Mouse (Mus musculus): Measurements from ENCODE around the gene Gfm2. TPM values are rescaled to one million over a fixed set of nuclear protein-coding genes. Genes with fewer than 3 reads are reported as not detected.

Gene Gfm2
- total RNA-seq, 1 experiment: 70.6 TPM

DNA sequence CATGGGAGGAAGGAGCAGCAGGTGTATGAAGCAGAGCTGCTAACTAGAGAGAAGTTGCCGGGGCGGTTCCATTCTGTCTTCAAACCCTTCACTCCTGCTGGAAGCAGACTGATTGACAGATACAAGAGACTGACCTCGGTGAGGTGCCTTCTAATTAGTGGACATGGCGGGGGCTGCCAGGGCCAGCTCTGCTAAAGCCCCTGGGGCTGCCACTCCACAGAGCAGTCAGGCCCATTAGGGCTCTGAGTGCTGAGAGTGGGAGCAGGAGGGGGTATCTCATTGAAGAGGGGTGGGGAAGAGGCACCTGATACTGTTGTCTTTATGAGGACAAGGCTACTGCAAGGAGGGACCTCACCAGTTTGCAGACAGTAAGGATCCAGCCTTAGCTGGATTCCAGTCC lies 77.8 kb downstream of the Gfm2 start:
- no peaks in the 10 kb centered on the region for H3K36me3 ChIP-seq (ENCODE audit: control insufficient read depth, insufficient read depth, low read length, poor library complexity, severe bottlenecking)
- in situ Hi-C loops (cut with MboI; ENCODE audit: low sequenced_read_pairs in 2 of 2, unreplicated experiment in 2 of 2): no loop called here
- no peak overlapping the region; the same call in 1 of the 2 replicates for H3K27ac ChIP-seq (ENCODE audit: insufficient read depth, low read depth, low read length, poor library complexity, severe bottlenecking)
- H3K4me1 ChIP-seq (ENCODE audit: control insufficient read depth in 2 of 2, insufficient read depth in 2 of 2, low read length in 2 of 2, poor library complexity in 1 of 2): peaks cover 3 to 7% of the 10 kb centered on the region in 2 experiments; a peak in 2 of 4 replicates
- no peaks in the 10 kb centered on the region for H3K9me3 ChIP-seq (ENCODE audit: control insufficient read depth, insufficient read depth, low read depth, low read length)
- no peak overlapping the region for H3K4me3 ChIP-seq (ENCODE audit: insufficient read depth in 1 of 2, low read depth in 1 of 2, low read length in 2 of 2, poor library complexity in 1 of 2, severe bottlenecking in 1 of 2)
- DNase-seq (ENCODE audit: low read depth, low spot score): no peak
- no peak overlapping the region for H3K9ac ChIP-seq (ENCODE audit: insufficient read depth, low read depth, low read length, poor library complexity, severe bottlenecking)
- no peak for TF ChIP-seq ZNF384 (IDR thresholded peaks at IDR 0.05; ENCODE audit: low read depth, low read length)
- no peak for TF ChIP-seq HCFC1 (IDR thresholded peaks at IDR 0.05; ENCODE audit: borderline replicate concordance, insufficient read depth, low read length)
- TF ChIP-seq CHD2 (IDR thresholded peaks at IDR 0.05; ENCODE audit: low read depth, low read length): no peak
- no peak for TF ChIP-seq MAFK (IDR thresholded peaks at IDR 0.05; ENCODE audit: insufficient read depth, low read depth, low read length)
- TF ChIP-seq ZC3H11A (IDR thresholded peaks at IDR 0.05; ENCODE audit: borderline replicate concordance, low read depth, low read length): no peak

DNA sequence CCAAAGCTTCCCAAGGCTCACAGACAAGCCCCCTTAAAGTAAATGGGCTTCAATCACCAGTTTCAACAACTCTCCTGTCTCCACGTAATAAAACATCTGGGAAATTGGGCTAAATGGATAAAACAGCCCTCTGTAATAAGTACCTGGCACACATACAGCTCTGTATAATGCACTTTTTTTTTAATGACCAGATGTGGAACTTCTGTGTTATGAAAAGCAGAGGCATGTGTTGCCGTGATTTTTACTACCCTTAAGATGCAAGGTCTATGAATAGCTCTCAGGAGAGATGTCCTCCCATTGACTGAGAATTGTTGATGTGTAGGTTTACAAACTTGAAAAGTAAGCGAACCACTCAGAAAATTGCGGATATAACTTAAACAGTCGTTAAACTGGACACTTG lies 78.5 kb downstream of the Gfm2 start:
- TF ChIP-seq ZNF384 (IDR thresholded peaks at IDR 0.05; ENCODE audit: low read depth, low read length) (no peak), HCFC1 (IDR thresholded peaks at IDR 0.05; ENCODE audit: borderline replicate concordance, insufficient read depth, low read length) (no peak), MAFK (IDR thresholded peaks at IDR 0.05; ENCODE audit: insufficient read depth, low read depth, low read length) (no peak), ZC3H11A (IDR thresholded peaks at IDR 0.05; ENCODE audit: borderline replicate concordance, low read depth, low read length) (no peak), CHD2 (IDR thresholded peaks at IDR 0.05; ENCODE audit: low read depth, low read length) (no peak)
- no peak overlapping the region for H3K27ac ChIP-seq (ENCODE audit: insufficient read depth, low read depth, low read length, poor library complexity, severe bottlenecking)

DNA sequence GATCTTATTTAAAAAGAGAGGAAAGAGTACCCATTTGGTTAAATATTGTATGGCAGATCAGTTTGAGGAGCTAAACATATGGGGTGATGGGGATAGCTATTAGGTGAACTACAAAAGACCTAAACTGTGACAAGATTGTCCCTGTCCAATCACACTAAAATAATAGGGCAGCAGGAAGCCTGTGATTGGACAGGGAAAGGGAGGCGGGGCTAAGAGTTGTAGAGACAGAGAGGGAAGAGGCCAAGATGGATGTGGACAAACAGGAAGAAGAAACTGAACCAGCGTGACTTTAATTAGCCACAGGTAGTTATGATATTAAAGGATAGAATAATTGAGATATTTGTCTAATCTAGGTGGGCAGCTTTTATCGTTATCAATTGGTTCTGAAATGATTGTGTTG lies 82.3 kb downstream of the Gfm2 start:
- in situ Hi-C loops (cut with MboI; ENCODE audit: low sequenced_read_pairs in 2 of 2, unreplicated experiment in 2 of 2): no loop called here
- H3K9ac ChIP-seq (ENCODE audit: insufficient read depth, low read depth, low read length, poor library complexity, severe bottlenecking): no peak overlapping the region

More for the DNA sequence above, 78.5 kb downstream of the Gfm2 start:
- no peak for DNase-seq (ENCODE audit: low read depth, low spot score)
- in situ Hi-C loops (cut with MboI; ENCODE audit: low sequenced_read_pairs in 2 of 2, unreplicated experiment in 2 of 2): no loop called here
- H3K9me3 ChIP-seq (ENCODE audit: control insufficient read depth, insufficient read depth, low read depth, low read length): no peaks in the 10 kb centered on the region
- no peak overlapping the region for H3K9ac ChIP-seq (ENCODE audit: insufficient read depth, low read depth, low read length, poor library complexity, severe bottlenecking)
- peaks cover 3 to 7% of the 10 kb centered on the region in 2 experiments; a peak in 2 of 4 replicates for H3K4me1 ChIP-seq (ENCODE audit: control insufficient read depth in 2 of 2, insufficient read depth in 2 of 2, low read length in 2 of 2, poor library complexity in 1 of 2)
- H3K4me3 ChIP-seq (ENCODE audit: insufficient read depth in 1 of 2, low read depth in 1 of 2, low read length in 2 of 2, poor library complexity in 1 of 2, severe bottlenecking in 1 of 2): no peak overlapping the region
- H3K36me3 ChIP-seq (ENCODE audit: control insufficient read depth, insufficient read depth, low read length, poor library complexity, severe bottlenecking): no peaks in the 10 kb centered on the region

DNA sequence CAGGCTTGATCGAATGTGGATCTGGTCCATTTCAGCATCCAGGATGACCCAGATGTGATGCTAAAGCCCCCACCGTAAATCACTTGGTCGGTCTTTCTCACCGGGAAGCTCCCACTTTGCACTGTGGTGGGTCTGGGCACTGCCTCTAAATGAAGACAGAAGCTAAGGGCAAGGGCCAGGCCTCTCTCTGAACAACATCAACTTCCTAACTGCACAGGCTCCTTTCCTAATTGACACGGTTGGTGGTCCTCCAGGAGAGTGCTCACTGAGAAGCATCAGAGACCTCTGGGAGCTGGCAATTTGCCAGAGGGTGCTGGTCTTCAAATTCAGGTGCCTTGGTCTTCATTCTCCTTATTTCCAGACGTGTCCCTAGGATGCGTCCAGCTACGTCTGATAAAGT lies 86.1 kb downstream of the Gfm2 start:
- no peak overlapping the region for H3K27ac ChIP-seq (ENCODE audit: insufficient read depth, low read depth, low read length, poor library complexity, severe bottlenecking)
- H3K9ac ChIP-seq (ENCODE audit: insufficient read depth, low read depth, low read length, poor library complexity, severe bottlenecking): no peak overlapping the region
- no peak for DNase-seq (ENCODE audit: low read depth, low spot score)
- TF ChIP-seq HCFC1 (IDR thresholded peaks at IDR 0.05; ENCODE audit: borderline replicate concordance, insufficient read depth, low read length) (no peak), CHD2 (IDR thresholded peaks at IDR 0.05; ENCODE audit: low read depth, low read length) (no peak), ZC3H11A (IDR thresholded peaks at IDR 0.05; ENCODE audit: borderline replicate concordance, low read depth, low read length) (no peak), MAFK (IDR thresholded peaks at IDR 0.05; ENCODE audit: insufficient read depth, low read depth, low read length) (no peak), ZNF384 (IDR thresholded peaks at IDR 0.05; ENCODE audit: low read depth, low read length) (no peak)
- in situ Hi-C loops (cut with MboI; ENCODE audit: low sequenced_read_pairs in 2 of 2, unreplicated experiment in 2 of 2): no loop called here
- H3K9me3 ChIP-seq (ENCODE audit: control insufficient read depth, insufficient read depth, low read depth, low read length): no peaks in the 10 kb centered on the region
- H3K36me3 ChIP-seq (ENCODE audit: control insufficient read depth, insufficient read depth, low read length, poor library complexity, severe bottlenecking): no peaks in the 10 kb centered on the region
- peaks cover 3 to 8% of the 10 kb centered on the region in 2 experiments; a peak in 2 of 4 replicates for H3K4me1 ChIP-seq (ENCODE audit: control insufficient read depth in 2 of 2, insufficient read depth in 2 of 2, low read length in 2 of 2, poor library complexity in 1 of 2)
- no peak overlapping the region for H3K4me3 ChIP-seq (ENCODE audit: insufficient read depth in 1 of 2, low read depth in 1 of 2, low read length in 2 of 2, poor library complexity in 1 of 2, severe bottlenecking in 1 of 2)

More for the DNA sequence above, 82.3 kb downstream of the Gfm2 start:
- no peak for TF ChIP-seq CHD2 (IDR thresholded peaks at IDR 0.05; ENCODE audit: low read depth, low read length)
- no peak for TF ChIP-seq ZNF384 (IDR thresholded peaks at IDR 0.05; ENCODE audit: low read depth, low read length)
- TF ChIP-seq HCFC1 (IDR thresholded peaks at IDR 0.05; ENCODE audit: borderline replicate concordance, insufficient read depth, low read length): no peak
- no peak for TF ChIP-seq MAFK (IDR thresholded peaks at IDR 0.05; ENCODE audit: insufficient read depth, low read depth, low read length)
- no peak for TF ChIP-seq ZC3H11A (IDR thresholded peaks at IDR 0.05; ENCODE audit: borderline replicate concordance, low read depth, low read length)
- Histone ChIP-seq H3K4me1 (ENCODE audit: control insufficient read depth in 2 of 2, insufficient read depth in 2 of 2, low read length in 2 of 2, poor library complexity in 1 of 2) (peaks cover 3 to 11% of the 10 kb centered on the region in 2 experiments; a peak in 2 of 4 replicates), H3K9me3 (ENCODE audit: control insufficient read depth, insufficient read depth, low read depth, low read length) (no peaks in the 10 kb centered on the region), H3K4me3 (ENCODE audit: insufficient read depth in 1 of 2, low read depth in 1 of 2, low read length in 2 of 2, poor library complexity in 1 of 2, severe bottlenecking in 1 of 2) (0 out of 4 replicates have a peak overlapping the region, but pooled peaks of 1 of the 2 experiments have one; percentile 1), H3K27ac (ENCODE audit: insufficient read depth, low read depth, low read length, poor library complexity, severe bottlenecking) (no peak overlapping the region), H3K36me3 (ENCODE audit: control insufficient read depth, insufficient read depth, low read length, poor library complexity, severe bottlenecking) (no peaks in the 10 kb centered on the region)
- DNase-seq (ENCODE audit: low read depth, low spot score): no peak
